Mouse (Mus musculus) bone marrow, adult 2 months (tissue): ENCODE results near the gene Ikbke. TPM values are rescaled to one million over a fixed set of nuclear protein-coding genes. Genes with fewer than 3 reads are reported as not detected.
A peak's percentile ranks its signal among the peaks of the same experiment; 100 is the strongest.

Source experiments
- H3K27ac ChIP-seq: fragments of 200-500 bp; 2 replicates; pipeline ENCODE4 v1.5.1; 2012; ENCODE audit warnings: low read depth, mild to moderate bottlenecking, control low read depth, inconsistent platforms, low read length; ENCODE audit not compliant: control insufficient read depth, poor library complexity, insufficient read depth
- H3K4me1 ChIP-seq: fragments of 200-500 bp; 2 replicates; pipeline ENCODE4 v1.6.1; 2011; ENCODE audit warnings: low read length; ENCODE audit not compliant: control insufficient read depth, insufficient read depth
- H3K4me3 ChIP-seq: fragments of 200-500 bp; replicated peaks from 2 replicates; pipeline ENCODE3; 2011; ENCODE audit warnings: mild to moderate bottlenecking, low read depth, low read length, control low read depth; ENCODE audit not compliant: control insufficient read depth
- CTCF ChIP-seq: fragments of 200-500 bp; IDR thresholded peaks from 2 replicates; pipeline ENCODE4 v1.5.1; 2011; ENCODE audit warnings: low read length, control low read depth; ENCODE audit not compliant: control insufficient read depth, insufficient read depth
- POLR2A ChIP-seq: fragments of 200-500 bp; IDR thresholded peaks from 2 replicates; pipeline ENCODE4 v1.6.1; 2011; ENCODE audit warnings: low read depth, mild to moderate bottlenecking, control low read depth, low read length, borderline replicate concordance; ENCODE audit not compliant: control insufficient read depth
- WGBS: fragments of 180-500 bp; shearing (Covaris S2); methylation state at CpG from one replicate; pipeline ENCODE4 v1.1.7; 2018; 5-methylcytosine and 5-hydroxymethylcytosine counted together
- polyA plus RNA-seq: library from polyadenylated mRNA; stranded (reverse); fragments of >200 nt; gene quantifications from 2 replicates; pipeline ENCODE4 v1.2.4, GENCODE M21; 2011; ENCODE audit warnings: low replicate concordance; ENCODE audit not compliant: missing spikeins, insufficient read depth, insufficient read length

The Ikbke gene
- polyA plus RNA-seq, 1 experiment: 40.9 TPM

DNA sequence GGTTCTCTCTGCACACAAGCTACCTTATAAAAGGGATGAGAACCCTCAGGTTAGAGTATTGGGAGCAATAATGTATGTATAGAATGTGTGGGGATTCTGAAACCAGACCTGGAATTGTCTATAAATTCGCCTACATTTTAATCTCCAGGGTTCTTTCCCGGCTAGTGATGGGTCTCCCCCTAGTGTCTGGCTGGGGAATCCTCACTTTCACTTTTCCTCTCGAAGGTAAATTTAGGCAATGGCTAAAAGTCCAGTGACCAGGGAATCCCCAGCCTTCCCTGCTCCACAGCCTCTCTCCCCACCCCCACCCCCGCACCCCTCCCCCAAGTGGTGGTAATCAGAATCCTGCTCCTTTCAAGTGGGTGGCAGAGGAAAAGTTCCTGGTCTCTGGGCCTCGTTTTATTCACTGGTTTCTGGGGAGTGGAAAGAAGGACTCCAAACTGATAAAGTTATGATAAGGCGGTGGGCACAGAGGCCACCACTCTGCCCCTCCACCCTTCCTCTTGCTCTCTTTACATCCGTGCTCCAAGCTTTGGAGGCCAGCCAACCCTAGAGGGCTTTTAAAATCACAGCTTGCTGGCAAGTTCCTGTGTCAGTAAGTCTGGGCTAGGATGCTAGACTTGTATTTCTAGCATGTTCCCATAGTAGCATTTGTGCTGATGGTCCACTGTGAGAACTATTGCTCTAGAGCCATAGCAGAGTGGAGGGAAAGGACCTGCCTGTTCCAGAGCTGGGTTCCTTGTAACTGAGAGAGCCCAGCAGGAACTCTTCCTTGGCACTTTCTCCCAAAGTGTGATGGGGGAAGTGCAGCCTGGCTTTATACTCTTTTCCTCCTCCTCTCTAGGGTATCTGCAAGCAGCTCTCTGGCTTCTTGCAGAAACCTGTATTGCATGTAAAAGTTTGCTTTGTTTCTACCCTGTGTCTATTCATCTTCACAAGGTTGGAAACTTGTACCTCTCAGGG is 32.7 kb downstream of the Ikbke start:
- Histone ChIP-seq H3K4me3 (no peak overlapping the region), H3K4me1 (no peaks in the 10 kb centered on the region; the same call in 1 of the 2 replicates), H3K27ac (no peak overlapping the region)
- WGBS: 7% methylated on average over 7 of the region's 7 CpGs
- TF ChIP-seq CTCF: 0 out of 2 replicates have a peak, but pooled peaks have one; percentile 21
- TF ChIP-seq POLR2A: no peak

- Histone ChIP-seq H3K4me3 (no peak overlapping the region), H3K4me1 (no peaks in the 10 kb centered on the region; the same call in 1 of the 2 replicates), H3K27ac (no peak overlapping the region)
- 3% methylated on average over 9 of the region's 9 CpGs for WGBS
- TF ChIP-seq POLR2A (no peak), CTCF (peak; percentile 44)
These were observed 33.5 kb downstream of the Ikbke start for GRCm38 (mm10) chr1:131245926-131246325.

GRCm38 (mm10) chr1:131245089-131245856 is 34.1 kb downstream of the Ikbke start, which contains the start of gene Rassf5:
TSS of gene Rassf5 (minus strand) at chr1:131245258.
- WGBS: 1% methylated on average over 60 of the region's 60 CpGs
- Histone ChIP-seq H3K4me3 (peak within 1 kb of the TSS; percentile 54), H3K27ac (no peak within 1 kb of the TSS; the same call in 1 of the 2 replicates), H3K4me1 (no peaks in the 10 kb centered on the region; the same call in 1 of the 2 replicates)
- TF ChIP-seq POLR2A: no peak

DNA sequence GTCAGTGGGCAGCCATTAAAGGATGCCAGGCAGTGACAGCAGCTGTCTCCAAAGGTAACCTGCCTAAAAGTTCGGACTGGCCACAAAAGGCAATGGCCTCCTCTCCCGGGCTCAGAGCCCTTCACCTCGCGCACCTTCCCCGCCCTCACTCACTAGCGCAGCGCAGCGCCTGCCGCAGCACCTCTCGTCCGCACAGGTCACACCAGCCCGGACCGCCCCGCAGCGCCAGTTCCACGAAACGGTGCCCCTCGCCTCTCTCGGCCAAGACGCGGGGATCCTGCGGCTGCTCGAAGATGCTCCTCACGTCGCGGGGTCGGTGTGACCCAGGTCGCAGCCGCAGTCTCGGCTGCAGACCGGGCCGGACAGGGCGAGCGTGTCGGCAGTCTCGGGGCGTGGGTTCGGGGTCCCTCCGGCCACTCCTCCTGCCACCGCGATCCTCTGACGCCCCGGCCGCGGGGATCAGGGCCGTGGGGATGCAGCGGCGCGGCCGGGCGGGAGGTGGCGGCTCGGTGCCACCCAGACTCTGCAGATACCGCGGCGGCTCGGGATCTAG is 34.8 kb downstream of the Ikbke start:
- Histone ChIP-seq H3K4me1 (no peaks in the 10 kb centered on the region; the same call in 1 of the 2 replicates), H3K27ac (no peak overlapping the region; the same call in 1 of the 2 replicates), H3K4me3 (peak overlapping the region; percentile 54)
- TF ChIP-seq CTCF: no peak
- no peak; the same call in 1 of the 2 replicates for TF ChIP-seq POLR2A
- WGBS: 4% methylated on average over 57 of the region's 57 CpGs

DNA sequence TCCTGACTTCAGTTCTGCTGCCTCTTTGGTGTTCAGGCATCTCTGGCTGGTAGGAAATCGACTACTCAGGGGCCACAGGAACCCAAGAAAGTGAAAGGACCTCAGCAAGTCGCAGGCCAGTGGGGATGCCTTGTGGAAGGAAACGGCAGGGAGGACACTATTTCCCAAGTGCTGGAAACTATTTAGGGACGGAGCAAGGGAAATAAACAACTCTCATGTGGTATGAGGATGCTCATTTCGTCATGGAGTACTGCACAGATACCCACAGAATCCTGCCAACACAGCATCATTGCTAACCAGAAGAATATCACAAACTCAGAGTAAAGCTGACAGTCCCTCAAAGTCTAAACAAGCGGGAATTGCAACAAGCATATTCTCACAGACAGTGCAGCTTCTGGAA is 36.5 kb downstream of the Ikbke start:
- H3K4me1 ChIP-seq: peaks cover 4% of the 10 kb centered on the region; the same call in 1 of the 2 replicates
- 36% methylated on average over 6 of the region's 6 CpGs for WGBS
- no peak overlapping the region for H3K27ac ChIP-seq
- H3K4me3 ChIP-seq: no peak overlapping the region
- TF ChIP-seq POLR2A: no peak
- no peak for TF ChIP-seq CTCF

DNA sequence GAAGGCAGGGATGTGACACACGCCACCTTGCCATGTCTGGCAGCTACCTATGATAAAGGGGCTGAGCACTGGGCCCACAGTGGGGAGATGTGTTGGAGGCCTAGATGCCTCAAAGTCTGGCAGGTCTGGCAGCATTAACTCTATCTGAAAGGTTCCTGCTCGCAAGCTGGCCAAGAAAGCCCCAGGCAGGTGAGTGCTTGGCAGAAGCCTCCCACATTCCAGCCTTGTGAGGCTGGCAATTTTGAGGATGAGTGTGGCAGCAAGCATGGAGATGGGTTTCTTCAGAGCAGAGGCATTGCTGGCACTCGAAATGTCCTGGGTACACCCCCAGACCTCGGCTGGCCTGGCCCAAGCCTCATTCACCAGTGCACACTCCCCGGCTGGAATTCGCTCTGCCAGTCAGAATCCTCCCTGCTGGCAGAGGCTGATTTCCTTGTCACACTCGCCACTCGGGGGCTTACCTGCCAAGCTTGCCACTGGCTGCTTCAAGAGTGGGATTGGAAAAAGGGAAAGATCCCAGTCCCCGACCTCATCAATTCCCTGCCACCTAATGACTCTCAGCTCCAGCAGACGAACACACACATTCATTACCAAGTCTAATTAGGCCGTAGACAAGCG is 39.7 kb downstream of the Ikbke start:
- peaks cover 4% of the 10 kb centered on the region; the same call in 1 of the 2 replicates for H3K4me1 ChIP-seq
- H3K27ac ChIP-seq: no peak overlapping the region
- H3K4me3 ChIP-seq: no peak overlapping the region
- WGBS: 82% methylated on average over 12 of the region's 12 CpGs
- no peak for TF ChIP-seq POLR2A
- TF ChIP-seq CTCF: no peak

- 62% methylated on average over 8 of the region's 8 CpGs for WGBS
- TF ChIP-seq POLR2A (no peak), CTCF (no peak)
- no peak overlapping the region for H3K4me3 ChIP-seq
- peaks cover 4% of the 10 kb centered on the region; the same call in 1 of the 2 replicates for H3K4me1 ChIP-seq
- no peak overlapping the region for H3K27ac ChIP-seq
These were observed 40.5 kb downstream of the Ikbke start for GRCm38 (mm10) chr1:131238931-131239381.

GRCm38 (mm10) chr1:131236077-131236476 is 43.3 kb downstream of the Ikbke start:
- Histone ChIP-seq H3K4me3 (no peak overlapping the region), H3K27ac (no peak overlapping the region), H3K4me1 (peaks cover 4% of the 10 kb centered on the region; the same call in 1 of the 2 replicates)
- no peak for TF ChIP-seq CTCF
- TF ChIP-seq POLR2A: no peak
- WGBS: 42% methylated on average over 7 of the region's 7 CpGs
